Mouse (Mus musculus) embryo, embryonic 11 days (tissue): ENCODE measurements at regions not wholly inside any gene's neighbourhood (a gene's known extent, or its start where the extent isn't known, plus 50 kb on each side); places are given as distances from the start of the nearest gene placed in this dataset.
A peak's percentile ranks its signal among the peaks of the same experiment; 100 is the strongest.

Experiments
- DNase-seq: peaks from one replicate; pipeline ENCODE4 v3.0.0-alpha.2; 2015

GRCm38 (mm10) chr8:53338006-53338405 is 173.5 kb upstream of the Aga start:
- DNase-seq, result no peak

GRCm38 (mm10) chr8:53368640-53369039 is 142.9 kb upstream of the Aga start:
- no peak for DNase-seq

GRCm38 (mm10) chr8:53373401-53373800 is 138.1 kb upstream of the Aga start:
- DNase-seq, result no peak

GRCm38 (mm10) chr8:53412101-53412500 is 99.4 kb upstream of the Aga start:
- DNase-seq, result no peak

GRCm38 (mm10) chr8:53434184-53434583 is 77.3 kb upstream of the Aga start:
- DNase-seq, result no peak

GRCm38 (mm10) chr8:53435721-53436120 is 75.8 kb upstream of the Aga start:
- DNase-seq, result no peak

- DNase-seq, result peak; percentile 5
Measured at GRCm38 (mm10) chr8:53446748-53447355, 64.7 kb upstream of the Aga start.
